Mouse (Mus musculus) embryonic facial prominence, embryonic 11.5 days (tissue): ENCODE measurements around the gene Cd69. TPM values are rescaled to one million over a fixed set of nuclear protein-coding genes. Genes with fewer than 3 reads are reported as not detected.

Experiments used
- polyA plus RNA-seq: library from polyadenylated mRNA; unstranded; fragments of >200 nt; fragmentation: Nextera tagmentation; extraction: Ambion mirVana; gene quantifications from 2 replicates; pipeline ENCODE4 v1.2.1, GENCODE M21; 2014

Gene Cd69
- polyA plus RNA-seq, 1 experiment from 2014 or later: 0.27 TPM

Other genes starting within 250 kb of the Cd69 start
- 0.13 and 0.50 TPM in 2 replicates for gene Klrb1f, start 229.5 kb downstream of the Cd69 start, polyA plus RNA-seq
- not detected in 2 replicates for gene Clec2e, start 174.5 kb downstream of the Cd69 start, polyA plus RNA-seq
- not detected in 2 replicates for gene Clec2d, start 94.8 kb downstream of the Cd69 start, polyA plus RNA-seq
- not detected in 2 replicates for gene 4922502D21Rik, start 56.4 kb upstream of the Cd69 start, polyA plus RNA-seq
- gene Clec12a, start 67.3 kb upstream of the Cd69 start, polyA plus RNA-seq: 0.54 and 0.91 TPM in 2 replicates
- not detected in 2 replicates for gene Clec12b, start 110.4 kb upstream of the Cd69 start, polyA plus RNA-seq
- 10.7 and 13.5 TPM in 2 replicates for gene Clec1b, start 121.9 kb upstream of the Cd69 start, polyA plus RNA-seq
- gene Clec9a, start 133.4 kb upstream of the Cd69 start, polyA plus RNA-seq: 0.13 and 0.15 TPM in 2 replicates
- gene Clec1a, start 176.6 kb upstream of the Cd69 start, polyA plus RNA-seq: 0.49 and 1.5 TPM in 2 replicates
- gene Olr1, start 231.7 kb upstream of the Cd69 start, polyA plus RNA-seq: 0.36 TPM in 1 of 2 replicates, not detected in the other
- gene Tmem52b, start 237.1 kb upstream of the Cd69 start, polyA plus RNA-seq: not detected in 2 replicates